Comparison of ENCODE assay signal across 24 mouse cellular contexts in the genomic region with DNA sequence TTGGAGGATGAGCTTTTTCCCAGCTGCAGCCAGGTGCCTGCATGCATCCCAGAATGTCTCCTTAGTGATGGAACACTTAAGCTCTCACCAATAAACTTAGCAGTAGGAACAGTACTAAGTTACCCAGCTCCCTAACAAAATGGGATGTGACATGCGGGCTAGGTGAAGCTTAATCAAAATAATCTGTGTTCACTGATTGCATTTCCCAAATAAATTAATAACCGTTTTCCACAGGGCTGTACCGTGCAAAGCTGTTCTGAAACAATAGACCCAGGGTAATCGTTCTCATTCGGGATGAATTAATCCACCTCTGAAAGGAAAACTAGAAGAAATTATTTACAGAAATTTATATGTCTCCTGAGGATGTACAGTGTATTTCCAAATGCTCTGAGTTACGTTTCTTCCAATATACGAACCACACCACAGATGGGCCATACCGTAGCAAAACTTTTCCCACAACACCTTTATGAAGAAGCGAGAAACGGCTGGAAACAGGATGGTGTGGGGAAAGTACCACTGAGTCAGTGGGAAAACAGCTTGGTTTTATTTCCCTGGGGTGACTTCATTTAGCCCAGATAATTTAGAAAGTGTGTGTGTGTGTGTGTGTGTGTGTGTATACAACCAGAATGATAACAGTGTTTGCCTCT.
"Had no signal": no experiment of that assay in that cellular context is flagged by ENCODE, and none has a peak within 500 bp of the region (broad histone marks: within the 10 kb centered on the region; RNA-seq: fewer than 3 reads in every experiment).

No protein-coding gene starts in this region.

- DNase-seq: gastrocnemius, postnatal 14 days; gastrocnemius, postnatal 36 days; heart, adult 18-20 months; kidney, adult 11 months; kidney, adult 2 months; kidney, adult 9 months; kidney, postnatal 14 days; kidney, postnatal 36 days; layer of hippocampus, adult 9-11 months; layer of hippocampus, postnatal 36 days; left cerebral cortex, postnatal 4 days; liver had no signal

- H3K27me3 ChIP-seq: heart, embryonic 13.5 days; heart, embryonic 15.5 days; hindbrain, embryonic 13.5 days; hindbrain, embryonic 15.5 days; kidney, embryonic 15.5 days; limb, embryonic 12.5 days; liver, embryonic 12.5 days had no signal

- H3K36me3 ChIP-seq: heart, embryonic 13.5 days; heart, embryonic 15.5 days; hindbrain, embryonic 13.5 days; hindbrain, embryonic 15.5 days; kidney, embryonic 15.5 days; limb, embryonic 12.5 days; liver, embryonic 12.5 days had no signal

- H3K4me2 ChIP-seq: heart, embryonic 11.5 days; heart, embryonic 13.5 days; heart, embryonic 15.5 days; hindbrain, embryonic 13.5 days; hindbrain, embryonic 15.5 days; kidney, embryonic 15.5 days; limb, embryonic 12.5 days; liver, embryonic 12.5 days had no signal

- H3K9ac ChIP-seq: heart, embryonic 13.5 days; heart, embryonic 15.5 days; hindbrain, embryonic 13.5 days; hindbrain, embryonic 15.5 days; kidney, embryonic 15.5 days; limb, embryonic 12.5 days; liver, embryonic 12.5 days had no signal

- ATAC-seq: forebrain, embryonic 16.5 days; hindbrain, postnatal 0 days; intestine, embryonic 16.5 days; liver, embryonic 12.5 days had no signal

- H3K9me3 ChIP-seq: heart, embryonic 13.5 days; heart, embryonic 15.5 days; hindbrain, embryonic 13.5 days; hindbrain, embryonic 15.5 days; kidney, embryonic 15.5 days; limb, embryonic 12.5 days; liver, embryonic 12.5 days had no signal

- H3K4me3 ChIP-seq: heart, embryonic 13.5 days; heart, embryonic 15.5 days; hindbrain, embryonic 13.5 days; hindbrain, embryonic 15.5 days; kidney, embryonic 15.5 days; limb, embryonic 12.5 days; liver, embryonic 12.5 days had no signal

- H3K27ac ChIP-seq: heart, embryonic 13.5 days; heart, embryonic 15.5 days; hindbrain, embryonic 13.5 days; hindbrain, embryonic 15.5 days; hindbrain, postnatal 0 days; kidney, embryonic 15.5 days; kidney, postnatal 0 days; limb, embryonic 12.5 days; liver, embryonic 12.5 days had no signal

- H3K4me1 ChIP-seq: heart, embryonic 13.5 days; heart, embryonic 15.5 days; hindbrain, embryonic 13.5 days; hindbrain, embryonic 15.5 days; kidney, embryonic 15.5 days; limb, embryonic 12.5 days; liver, embryonic 12.5 days had no signal
